ENCODE assay signal across 8 mouse cellular contexts in genomic region chr12:100936116-100936515, GRCm38 (mm10). TPM values are rescaled to one million over a fixed set of nuclear protein-coding genes. Genes with fewer than 3 reads are reported as not detected.
DNase-seq lines count a peak whose midpoint lies in the region; ATAC-seq lines count a peak whose summit lies in the region.

No protein-coding gene starts in this region.

- no peak overlapping the region for H3K27ac ChIP-seq in forebrain, embryonic 15.5 days (replicated peaks)
- H3K27ac ChIP-seq in hindbrain, embryonic 12.5 days = no peak overlapping the region
- no peak overlapping the region for H3K27ac ChIP-seq in lung, embryonic 16.5 days (ENCODE audit: low read length)

- WGBS in forebrain, embryonic 15.5 days = 16% methylated on average over 2 of the region's 2 CpGs
- 23% methylated on average over 2 of the region's 2 CpGs for WGBS in hindbrain, embryonic 12.5 days
- 9% methylated on average over 1 of the region's 2 CpGs for WGBS in lung, embryonic 16.5 days

- peak; percentile 34 for DNase-seq in MEL-GATA-1-ER (ENCODE audit: extremely low read depth, low read depth)
- DNase-seq in layer of hippocampus, adult 9-10 months (ENCODE audit: low spot score) = peak; percentile 69
- DNase-seq in retina, embryonic 14.5 days (ENCODE audit: low spot score) = peak; percentile 87
- DNase-seq in urinary bladder, postnatal 14 days (ENCODE audit: low spot score) = peak; percentile 72

- H3K4me3 ChIP-seq in forebrain, embryonic 15.5 days = no peak overlapping the region
- no peak overlapping the region for H3K4me3 ChIP-seq in hindbrain, embryonic 12.5 days
- no peak overlapping the region for H3K4me3 ChIP-seq in lung, embryonic 16.5 days (ENCODE audit: low read length)

- no peak overlapping the region for H3K4me2 ChIP-seq in forebrain, embryonic 15.5 days (replicated peaks)
- H3K4me2 ChIP-seq in hindbrain, embryonic 12.5 days (replicated peaks) = no peak overlapping the region
- no peak overlapping the region for H3K4me2 ChIP-seq in lung, embryonic 16.5 days (ENCODE audit: low read depth, low read length)

- no peaks in the 10 kb centered on the region for H3K4me1 ChIP-seq in forebrain, embryonic 15.5 days
- 0 out of 2 replicates have a peak, but pooled peaks cover 4% of the 10 kb centered on the region for H3K4me1 ChIP-seq in hindbrain, embryonic 12.5 days
- H3K4me1 ChIP-seq in lung, embryonic 16.5 days (replicated peaks; ENCODE audit: control insufficient read depth, insufficient read depth, low read length) = peaks cover 5% of the 10 kb centered on the region; the same call in 1 of the 2 replicates

- ATAC-seq in cerebellum, adult (ENCODE audit: insufficient number of reproducible peaks, low FRiP score, low TSS enrichment) = peak; percentile 37
- peak; percentile 57 for ATAC-seq in forebrain, embryonic 15.5 days (replicated peaks)
- peak; percentile 41 for ATAC-seq in hindbrain, embryonic 12.5 days (ENCODE audit: low FRiP score)
- ATAC-seq in lung, embryonic 16.5 days (ENCODE audit: low read depth) = peak; percentile 32; the same call in 1 of the 2 replicates

- no peaks in the 10 kb centered on the region for H3K27me3 ChIP-seq in forebrain, embryonic 15.5 days
- H3K27me3 ChIP-seq in hindbrain, embryonic 12.5 days = no peaks in the 10 kb centered on the region
- no peaks in the 10 kb centered on the region for H3K27me3 ChIP-seq in lung, embryonic 16.5 days (ENCODE audit: control insufficient read depth, insufficient read depth, low read depth, low read length)

- H3K36me3 ChIP-seq in forebrain, embryonic 15.5 days = peaks cover 65% of the 10 kb centered on the region
- peaks cover 72% of the 10 kb centered on the region for H3K36me3 ChIP-seq in hindbrain, embryonic 12.5 days
- H3K36me3 ChIP-seq in lung, embryonic 16.5 days (ENCODE audit: control insufficient read depth, insufficient read depth, low read length) = peaks cover 9% of the 10 kb centered on the region

- H3K9me3 ChIP-seq in forebrain, embryonic 15.5 days = no peaks in the 10 kb centered on the region
- no peaks in the 10 kb centered on the region for H3K9me3 ChIP-seq in hindbrain, embryonic 12.5 days (replicated peaks)
- no peaks in the 10 kb centered on the region for H3K9me3 ChIP-seq in lung, embryonic 16.5 days (ENCODE audit: control insufficient read depth, low read length)

- H3K9ac ChIP-seq in forebrain, embryonic 15.5 days (replicated peaks) = no peak overlapping the region
- H3K9ac ChIP-seq in hindbrain, embryonic 12.5 days = no peak overlapping the region
- no peak overlapping the region for H3K9ac ChIP-seq in lung, embryonic 16.5 days (ENCODE audit: low read length)

RNA-seq across cellular contexts. Expression of gene Gpr68, which starts 28.1 kb away (rescaled TPM):
- polyA plus RNA-seq in forebrain, embryonic 15.5 days (2015; fragmentation: Nextera tagmentation; extraction: Ambion mirVana) = 1.1 and 1.2 TPM in 2 replicates
- 0.48 and 0.68 TPM in 2 replicates for polyA plus RNA-seq in hindbrain, embryonic 12.5 days (2016; fragmentation: Nextera tagmentation; extraction: Ambion mirVana)
- polyA plus RNA-seq in lung, embryonic 16.5 days (2015; fragmentation: Nextera tagmentation; extraction: Ambion mirVana) = 0.47 and 0.58 TPM in 2 replicates

Comparison
In these comparisons a context has a peak if more than half of its experiments do, and no peak if none do; other contexts are left out.
1. DNase-seq: peak in every context shown above with its lines; median percentile 87 in retina, embryonic 14.5 days; 72 in urinary bladder, postnatal 14 days; 69 in layer of hippocampus, adult 9-10 months; 34 in MEL-GATA-1-ER.